Mouse (Mus musculus): ENCODE results near the gene Dynlt1a. TPM values are rescaled to one million over a fixed set of nuclear protein-coding genes. Genes with fewer than 3 reads are reported as not detected.
"Not testable (repeated sequence)": the region's sequence is repeated elsewhere in the genome, so short reads cannot be mapped to it uniquely, and the experiment has no call there.

Gene Dynlt1a
- polyA plus RNA-seq, 1 experiment from 2014 or later = 52.6 TPM

GRCm38 (mm10) chr17:6300190-6300863 lies 17.0 kb downstream of the Dynlt1a start:
- H3K27ac ChIP-seq (replicated peaks; ENCODE audit: low read depth, low read length); H3K36me3 ChIP-seq (ENCODE audit: control insufficient read depth, insufficient read depth, low read length); H3K4me2 ChIP-seq (ENCODE audit: low read length); ATAC-seq (ENCODE audit: low FRiP score, low TSS enrichment); H3K9ac ChIP-seq (replicated peaks; ENCODE audit: low read length); H3K4me1 ChIP-seq (ENCODE audit: control insufficient read depth, insufficient read depth, low read length); H3K9me3 ChIP-seq (ENCODE audit: control insufficient read depth, low read length); DNase-seq; H3K27me3 ChIP-seq (ENCODE audit: control insufficient read depth, insufficient read depth, low read length); H3K4me3 ChIP-seq (replicated peaks; ENCODE audit: low read depth, low read length): not testable (repeated sequence)
- 67% methylated on average over 5 of the region's 12 CpGs for WGBS

GRCm38 (mm10) chr17:6297060-6297795 lies 20.1 kb downstream of the Dynlt1a start:
- not testable (repeated sequence) for H3K27ac ChIP-seq (replicated peaks; ENCODE audit: low read depth, low read length); H3K9me3 ChIP-seq (ENCODE audit: control insufficient read depth, low read length); H3K9ac ChIP-seq (replicated peaks; ENCODE audit: low read length); H3K36me3 ChIP-seq (ENCODE audit: control insufficient read depth, insufficient read depth, low read length); H3K27me3 ChIP-seq (ENCODE audit: control insufficient read depth, insufficient read depth, low read length); H3K4me2 ChIP-seq (ENCODE audit: low read length); H3K4me3 ChIP-seq (replicated peaks; ENCODE audit: low read depth, low read length); ATAC-seq (ENCODE audit: low FRiP score, low TSS enrichment); DNase-seq; H3K4me1 ChIP-seq (ENCODE audit: control insufficient read depth, insufficient read depth, low read length)
- 90% methylated on average over 9 of the region's 15 CpGs for WGBS

- H3K4me2 ChIP-seq (ENCODE audit: low read length); DNase-seq; H3K36me3 ChIP-seq (ENCODE audit: control insufficient read depth, insufficient read depth, low read length); H3K27ac ChIP-seq (replicated peaks; ENCODE audit: low read depth, low read length); H3K9me3 ChIP-seq (ENCODE audit: control insufficient read depth, low read length); H3K9ac ChIP-seq (replicated peaks; ENCODE audit: low read length); H3K4me1 ChIP-seq (ENCODE audit: control insufficient read depth, insufficient read depth, low read length); H3K27me3 ChIP-seq (ENCODE audit: control insufficient read depth, insufficient read depth, low read length); ATAC-seq (ENCODE audit: low FRiP score, low TSS enrichment); H3K4me3 ChIP-seq (replicated peaks; ENCODE audit: low read depth, low read length): not testable (repeated sequence)
- no CpG with 5 or more reads among the region's 5 CpGs for WGBS
Measured at GRCm38 (mm10) chr17:6293882-6294281, 23.4 kb downstream of the Dynlt1a start.

GRCm38 (mm10) chr17:6289045-6289444 lies 28.3 kb downstream of the Dynlt1a start:
- H3K4me3 ChIP-seq (replicated peaks; ENCODE audit: low read depth, low read length); H3K36me3 ChIP-seq (ENCODE audit: control insufficient read depth, insufficient read depth, low read length); H3K27ac ChIP-seq (replicated peaks; ENCODE audit: low read depth, low read length); H3K9ac ChIP-seq (replicated peaks; ENCODE audit: low read length); H3K4me1 ChIP-seq (ENCODE audit: control insufficient read depth, insufficient read depth, low read length); H3K4me2 ChIP-seq (ENCODE audit: low read length); DNase-seq; H3K27me3 ChIP-seq (ENCODE audit: control insufficient read depth, insufficient read depth, low read length); ATAC-seq (ENCODE audit: low FRiP score, low TSS enrichment); H3K9me3 ChIP-seq (ENCODE audit: control insufficient read depth, low read length): not testable (repeated sequence)
- WGBS = 94% methylated on average over 10 of the region's 12 CpGs

GRCm38 (mm10) chr17:6286169-6286568 lies 31.1 kb downstream of the Dynlt1a start:
- H3K4me3 ChIP-seq (replicated peaks; ENCODE audit: low read depth, low read length); H3K4me2 ChIP-seq (ENCODE audit: low read length); H3K27ac ChIP-seq (replicated peaks; ENCODE audit: low read depth, low read length); H3K9me3 ChIP-seq (ENCODE audit: control insufficient read depth, low read length); H3K36me3 ChIP-seq (ENCODE audit: control insufficient read depth, insufficient read depth, low read length); ATAC-seq (ENCODE audit: low FRiP score, low TSS enrichment); H3K9ac ChIP-seq (replicated peaks; ENCODE audit: low read length); DNase-seq; H3K27me3 ChIP-seq (ENCODE audit: control insufficient read depth, insufficient read depth, low read length); H3K4me1 ChIP-seq (ENCODE audit: control insufficient read depth, insufficient read depth, low read length): not testable (repeated sequence)
- WGBS = 96% methylated on average over 5 of the region's 5 CpGs

- H3K9me3 ChIP-seq (ENCODE audit: control insufficient read depth, low read length); H3K27ac ChIP-seq (replicated peaks; ENCODE audit: low read depth, low read length); H3K27me3 ChIP-seq (ENCODE audit: control insufficient read depth, insufficient read depth, low read length); H3K4me3 ChIP-seq (replicated peaks; ENCODE audit: low read depth, low read length); H3K9ac ChIP-seq (replicated peaks; ENCODE audit: low read length); H3K4me2 ChIP-seq (ENCODE audit: low read length); H3K4me1 ChIP-seq (ENCODE audit: control insufficient read depth, insufficient read depth, low read length); ATAC-seq (ENCODE audit: low FRiP score, low TSS enrichment); H3K36me3 ChIP-seq (ENCODE audit: control insufficient read depth, insufficient read depth, low read length); DNase-seq: not testable (repeated sequence)
- 94% methylated on average over 8 of the region's 10 CpGs for WGBS
Measured at GRCm38 (mm10) chr17:6283137-6283536, 34.2 kb downstream of the Dynlt1a start.

GRCm38 (mm10) chr17:6280513-6280912 lies 36.8 kb downstream of the Dynlt1a start:
- H3K27ac ChIP-seq (replicated peaks; ENCODE audit: low read depth, low read length); DNase-seq; H3K9ac ChIP-seq (replicated peaks; ENCODE audit: low read length); H3K9me3 ChIP-seq (ENCODE audit: control insufficient read depth, low read length); H3K27me3 ChIP-seq (ENCODE audit: control insufficient read depth, insufficient read depth, low read length); H3K4me2 ChIP-seq (ENCODE audit: low read length); ATAC-seq (ENCODE audit: low FRiP score, low TSS enrichment); H3K36me3 ChIP-seq (ENCODE audit: control insufficient read depth, insufficient read depth, low read length); H3K4me3 ChIP-seq (replicated peaks; ENCODE audit: low read depth, low read length); H3K4me1 ChIP-seq (ENCODE audit: control insufficient read depth, insufficient read depth, low read length): not testable (repeated sequence)
- WGBS = 93% methylated on average over 15 of the region's 19 CpGs

- not testable (repeated sequence) for H3K27ac ChIP-seq (replicated peaks; ENCODE audit: low read depth, low read length); H3K4me3 ChIP-seq (replicated peaks; ENCODE audit: low read depth, low read length); ATAC-seq (ENCODE audit: low FRiP score, low TSS enrichment); H3K36me3 ChIP-seq (ENCODE audit: control insufficient read depth, insufficient read depth, low read length); DNase-seq; H3K4me1 ChIP-seq (ENCODE audit: control insufficient read depth, insufficient read depth, low read length); H3K9me3 ChIP-seq (ENCODE audit: control insufficient read depth, low read length); H3K4me2 ChIP-seq (ENCODE audit: low read length); H3K9ac ChIP-seq (replicated peaks; ENCODE audit: low read length); H3K27me3 ChIP-seq (ENCODE audit: control insufficient read depth, insufficient read depth, low read length)
- WGBS = 89% methylated on average over 9 of the region's 10 CpGs
Measured at GRCm38 (mm10) chr17:6279772-6280171, 37.5 kb downstream of the Dynlt1a start.

- H3K27ac ChIP-seq (replicated peaks; ENCODE audit: low read depth, low read length); H3K36me3 ChIP-seq (ENCODE audit: control insufficient read depth, insufficient read depth, low read length); DNase-seq; H3K4me2 ChIP-seq (ENCODE audit: low read length); H3K4me3 ChIP-seq (replicated peaks; ENCODE audit: low read depth, low read length); ATAC-seq (ENCODE audit: low FRiP score, low TSS enrichment); H3K27me3 ChIP-seq (ENCODE audit: control insufficient read depth, insufficient read depth, low read length); H3K4me1 ChIP-seq (ENCODE audit: control insufficient read depth, insufficient read depth, low read length); H3K9ac ChIP-seq (replicated peaks; ENCODE audit: low read length); H3K9me3 ChIP-seq (ENCODE audit: control insufficient read depth, low read length): not testable (repeated sequence)
- 83% methylated on average over 8 of the region's 8 CpGs for WGBS
Measured at GRCm38 (mm10) chr17:6279205-6279604, 38.1 kb downstream of the Dynlt1a start.
